Mouse (Mus musculus) embryonic facial prominence, embryonic 11.5 days (tissue): Measurements from ENCODE around the gene Dbi. TPM values are rescaled to one million over a fixed set of nuclear protein-coding genes. Genes with fewer than 3 reads are reported as not detected.

Experiments used
- polyA plus RNA-seq: library from polyadenylated mRNA; unstranded; fragments of >200 nt; fragmentation: Nextera tagmentation; extraction: Ambion mirVana; gene quantifications from 2 replicates; pipeline ENCODE4 v1.2.1, GENCODE M21; 2014

Gene Dbi
- polyA plus RNA-seq, 1 experiment from 2014 or later = 674 TPM

Other genes starting within 250 kb of the Dbi start
- 7.6 and 8.0 TPM in 2 replicates for gene Tmem177, start 207.9 kb downstream of the Dbi start, polyA plus RNA-seq
- gene Cfap221, start 123.8 kb downstream of the Dbi start, polyA plus RNA-seq = 0.74 TPM in 1 of 2 replicates, not detected in the other
- gene Sctr, start 114.2 kb downstream of the Dbi start, polyA plus RNA-seq = not detected in 2 replicates
- 6.1 and 8.9 TPM in 2 replicates for gene Tmem37, start 47.0 kb downstream of the Dbi start, polyA plus RNA-seq
- gene 3110009E18Rik, start 109 bp upstream of the Dbi start, polyA plus RNA-seq = 20.7 and 21.1 TPM in 2 replicates
- 3.3 and 3.7 TPM in 2 replicates for gene Steap3, start 151.6 kb upstream of the Dbi start, polyA plus RNA-seq
- 0.21 and 0.24 TPM in 2 replicates for gene C1ql2, start 219.5 kb upstream of the Dbi start, polyA plus RNA-seq